Comparison of ENCODE assay signal across 12 mouse cellular contexts in the genomic region with DNA sequence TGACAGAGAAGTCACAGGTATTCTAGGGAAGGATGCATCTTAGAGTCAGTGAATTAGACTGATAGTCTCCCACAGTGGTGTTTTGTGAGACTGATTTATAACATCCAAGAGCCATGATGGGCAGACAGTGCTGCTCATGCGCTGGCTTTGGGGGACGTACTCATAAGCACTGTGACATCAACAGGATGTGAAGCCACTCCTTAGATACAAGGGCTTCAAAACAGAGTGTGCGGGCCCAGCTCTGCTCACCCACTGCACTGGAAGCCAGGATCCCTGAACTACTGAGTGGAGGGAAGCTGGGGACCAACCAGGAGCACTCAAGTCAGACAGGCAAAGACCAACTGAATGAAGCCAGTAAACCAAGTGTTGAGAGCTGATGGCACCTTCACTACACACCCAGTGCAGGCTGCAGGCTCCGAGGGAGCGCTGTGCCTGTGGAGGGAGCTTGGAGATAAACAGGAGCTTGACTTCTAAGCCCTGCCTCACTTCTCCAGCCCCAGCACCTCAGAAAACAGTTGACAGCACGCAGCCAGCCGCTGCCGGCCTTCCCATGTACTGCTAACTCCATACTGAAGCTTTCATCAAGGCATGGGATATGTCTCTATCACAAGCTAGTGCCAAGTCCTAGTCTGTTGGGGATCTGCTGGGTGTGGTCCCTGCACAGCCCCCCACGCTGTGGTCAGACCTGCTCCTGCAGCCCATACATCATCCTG.
DNase-seq lines count a peak whose midpoint lies in the region; ATAC-seq lines count a peak whose summit lies in the region.
"Had no signal": no experiment of that assay in that cellular context is flagged by ENCODE, and none has a peak within 500 bp of the region (broad histone marks: within the 10 kb centered on the region; RNA-seq: fewer than 3 reads in every experiment).

No protein-coding gene starts in this region.

- ATAC-seq in hindbrain, embryonic 11.5 days (ENCODE audit: low FRiP score) = no peak
- ATAC-seq in erythroid progenitor cell, adult 5-6 weeks (replicated peaks; ENCODE audit: low FRiP score, poor library complexity, severe bottlenecking) = 0 out of 2 replicates have a peak, but pooled peaks have one; percentile 41
- peak; percentile 56 for ATAC-seq in liver, embryonic 15.5 days (ENCODE audit: insufficient read depth)

- H3K4me3 ChIP-seq in hindbrain, embryonic 10.5 days = no peak overlapping the region
- H3K4me3 ChIP-seq in hindbrain, embryonic 11.5 days (ENCODE audit: low read depth, low read length) = no peak overlapping the region
- H3K4me3 ChIP-seq in liver, embryonic 15.5 days (replicated peaks) = no peak overlapping the region
- H3K4me3 ChIP-seq: hindbrain, embryonic 12.5 days had no signal

- no peak overlapping the region for H3K4me2 ChIP-seq in hindbrain, embryonic 11.5 days (replicated peaks; ENCODE audit: low read depth, low read length)
- H3K4me2 ChIP-seq in liver, embryonic 15.5 days = peak overlapping the region; percentile 52
- H3K4me2 ChIP-seq: hindbrain, embryonic 12.5 days had no signal

- H3K36me3 ChIP-seq in hindbrain, embryonic 10.5 days = no peaks in the 10 kb centered on the region
- no peaks in the 10 kb centered on the region for H3K36me3 ChIP-seq in hindbrain, embryonic 11.5 days (ENCODE audit: control insufficient read depth, insufficient read depth, low read length)
- no peaks in the 10 kb centered on the region for H3K36me3 ChIP-seq in liver, embryonic 15.5 days (replicated peaks)
- H3K36me3 ChIP-seq: G1E; hindbrain, embryonic 12.5 days had no signal

- WGBS in hindbrain, embryonic 10.5 days = 84% methylated on average over 9 of the region's 9 CpGs
- 84% methylated on average over 9 of the region's 9 CpGs for WGBS in hindbrain, embryonic 11.5 days
- WGBS in liver, embryonic 15.5 days (ENCODE audit: insufficient replicate concordance) = 28% methylated on average over 9 of the region's 9 CpGs

- H3K9me3 ChIP-seq in hindbrain, embryonic 10.5 days = no peaks in the 10 kb centered on the region
- H3K9me3 ChIP-seq in hindbrain, embryonic 11.5 days (ENCODE audit: control insufficient read depth, low read length) = no peaks in the 10 kb centered on the region
- H3K9me3 ChIP-seq in liver, embryonic 15.5 days (replicated peaks) = no peaks in the 10 kb centered on the region
- H3K9me3 ChIP-seq: G1E; hindbrain, embryonic 12.5 days had no signal

- H3K4me1 ChIP-seq in hindbrain, embryonic 10.5 days (replicated peaks) = peaks cover 19% of the 10 kb centered on the region
- no peaks in the 10 kb centered on the region for H3K4me1 ChIP-seq in hindbrain, embryonic 11.5 days (replicated peaks; ENCODE audit: control insufficient read depth, insufficient read depth, low read length)
- peaks cover 26% of the 10 kb centered on the region for H3K4me1 ChIP-seq in liver, embryonic 15.5 days (replicated peaks)

- H3K27ac ChIP-seq in hindbrain, embryonic 10.5 days = 0 out of 2 replicates have a peak overlapping the region, but pooled peaks have one; percentile 36
- no peak overlapping the region for H3K27ac ChIP-seq in hindbrain, embryonic 11.5 days (ENCODE audit: low read depth, low read length)
- peak overlapping the region; percentile 54; the same call in 1 of the 2 replicates for H3K27ac ChIP-seq in liver, embryonic 15.5 days (replicated peaks)
- H3K27ac ChIP-seq: hindbrain, embryonic 12.5 days had no signal

- no peak overlapping the region for H3K9ac ChIP-seq in hindbrain, embryonic 11.5 days (ENCODE audit: low read depth, low read length)
- no peak overlapping the region for H3K9ac ChIP-seq in liver, embryonic 15.5 days
- H3K9ac ChIP-seq: hindbrain, embryonic 12.5 days had no signal

- DNase-seq in hindbrain, embryonic 10.5 days (ENCODE audit: low spot score) = no peak
- no peak for DNase-seq in hindbrain, embryonic 11.5 days (ENCODE audit: low spot score)
- DNase-seq in MEL-GATA-1-ER (ENCODE audit: extremely low read depth, low read depth) = peak; percentile 38
- no peak for DNase-seq in layer of hippocampus, adult 9-11 months
- DNase-seq in layer of hippocampus, adult 11-12 months (ENCODE audit: low spot score) = no peak
- DNase-seq: gastrocnemius, postnatal 14 days; midbrain, embryonic 14.5 days; right cerebral cortex, postnatal 14 days had no signal

- H3K27me3 ChIP-seq in hindbrain, embryonic 10.5 days (ENCODE audit: insufficient read depth, poor library complexity, severe bottlenecking) = peaks cover 8% of the 10 kb centered on the region; the same call in 1 of the 2 replicates
- no peaks in the 10 kb centered on the region for H3K27me3 ChIP-seq in hindbrain, embryonic 11.5 days (ENCODE audit: control insufficient read depth, insufficient read depth, low read length)
- no peaks in the 10 kb centered on the region for H3K27me3 ChIP-seq in liver, embryonic 15.5 days
- H3K27me3 ChIP-seq: hindbrain, embryonic 12.5 days had no signal
